ENCODE assay signal across 1 mouse cellular context in the genomic region with DNA sequence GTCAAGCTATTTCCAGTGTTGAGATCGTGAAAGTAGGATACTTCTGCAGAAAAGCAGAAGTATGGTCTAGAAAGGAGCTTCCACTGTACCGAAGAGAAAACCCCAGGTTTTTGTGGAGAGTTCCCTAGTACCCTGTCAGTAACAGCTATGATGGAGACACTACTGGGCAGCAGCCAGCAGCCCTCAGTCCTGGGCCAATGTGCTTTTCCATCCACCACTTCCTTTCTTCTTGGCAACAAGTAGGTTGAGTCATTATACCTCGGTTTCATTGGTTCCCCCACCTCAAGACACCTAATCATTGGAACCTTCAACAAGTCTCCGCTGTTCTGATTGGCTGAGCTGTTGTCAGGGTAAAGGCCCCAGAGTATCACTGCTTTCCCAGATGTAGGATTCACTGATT.
TF ChIP-seq lines count a peak whose summit lies in the region.

No protein-coding gene starts in this region.

TF ChIP-seq in CH12.LX, 34 proteins besides CTCF, POLR2A, EP300 and RAD21 (continued from another document):
- TF ChIP-seq ZMIZ1 (IDR thresholded peaks at IDR 0.05; ENCODE audit: low read depth, low read length) (no peak), ZC3H11A (IDR thresholded peaks at IDR 0.05; ENCODE audit: low read depth, low read length) (no peak), TBP (conservative IDR thresholded peaks at IDR 0.05; ENCODE audit: low read depth, low read length) (no peak), ETS1 (conservative IDR thresholded peaks at IDR 0.05; ENCODE audit: low read depth, low read length) (no peak), BHLHE40 (IDR thresholded peaks at IDR 0.05; ENCODE audit: low read depth, low read length) (no peak), PAX5 (IDR thresholded peaks at IDR 0.05; ENCODE audit: low read length) (no peak), CHD1 (IDR thresholded peaks at IDR 0.05; ENCODE audit: low read depth, low read length) (no peak), UBTF (IDR thresholded peaks at IDR 0.05; ENCODE audit: low read depth, low read length) (no peak), NRF1 (IDR thresholded peaks at IDR 0.05; ENCODE audit: low read depth, low read length) (no peak), CHD2 (IDR thresholded peaks at IDR 0.05; ENCODE audit: low read length) (no peak), JUND (conservative IDR thresholded peaks at IDR 0.05; ENCODE audit: low read depth, low read length) (no peak), ELF1 (IDR thresholded peaks at IDR 0.05; ENCODE audit: low read depth, low read length) (no peak), NELFE (IDR thresholded peaks at IDR 0.05; ENCODE audit: low read depth, low read length) (no peak)
